Mouse (Mus musculus) kidney, embryonic 14.5 days (tissue): ENCODE data around the gene Tmem132c. TPM values are rescaled to one million over a fixed set of nuclear protein-coding genes. Genes with fewer than 3 reads are reported as not detected.

Experiments
- ATAC-seq: fragments of 200-750 bp; cut with Nextera tagmentation; 2 replicates; pipeline ENCODE4 v1.8.0; 2017; ENCODE audit warnings: moderate number of reproducible peaks, mild to moderate bottlenecking, moderate TSS enrichment, moderate library complexity; ENCODE audit not compliant: low FRiP score, low TSS enrichment
- H3K27ac ChIP-seq: fragments of 300-500 bp; sonication (generic); 2 replicates; pipeline ENCODE4 v1.5.1; 2014; ENCODE audit warnings: low read depth, mild to moderate bottlenecking, low read length, moderate library complexity, mixed read lengths
- H3K27me3 ChIP-seq: fragments of 300-500 bp; sonication (generic); 2 replicates; pipeline ENCODE4 v1.6.1; 2014; ENCODE audit warnings: mild to moderate bottlenecking, low read length; ENCODE audit not compliant: control insufficient read depth, insufficient read depth
- H3K36me3 ChIP-seq: fragments of 300-500 bp; sonication (generic); 2 replicates; pipeline ENCODE4 v1.6.1; 2014; ENCODE audit warnings: low read length, mixed read lengths; ENCODE audit not compliant: control insufficient read depth, insufficient read depth
- H3K4me1 ChIP-seq: fragments of 300-500 bp; sonication (generic); 2 replicates; pipeline ENCODE4 v1.6.1; 2014; ENCODE audit warnings: low read length, mixed read lengths; ENCODE audit not compliant: control insufficient read depth, insufficient read depth
- H3K4me2 ChIP-seq: fragments of 300-500 bp; sonication (generic); replicated peaks from 2 replicates; pipeline ENCODE4 v1.6.1; 2014; ENCODE audit warnings: low read depth, mild to moderate bottlenecking, low read length
- H3K4me3 ChIP-seq: fragments of 300-500 bp; sonication (generic); 2 replicates; pipeline ENCODE4 v1.5.1; 2014; ENCODE audit warnings: mild to moderate bottlenecking, low read length
- H3K9ac ChIP-seq: fragments of 300-500 bp; sonication (generic); 2 replicates; pipeline ENCODE4 v1.6.1; 2014; ENCODE audit warnings: low read depth, mild to moderate bottlenecking, low read length, moderate library complexity
- H3K9me3 ChIP-seq: fragments of 300-500 bp; sonication (generic); 2 replicates; pipeline ENCODE4 v1.6.1; 2016; ENCODE audit warnings: low read length; ENCODE audit not compliant: control insufficient read depth
- WGBS: fragments of 180-500 bp; shearing (Covaris S2); extraction: QIAGEN DNeasy Blood & Tissue Kit; methylation state at CpG from one replicate; pipeline ENCODE4 v1.1.7; 2014; 5-methylcytosine and 5-hydroxymethylcytosine counted together
- polyA plus RNA-seq: library from polyadenylated mRNA; unstranded; fragments of >200 nt; fragmentation: Nextera tagmentation; extraction: Ambion mirVana; gene quantifications from 2 replicates; pipeline ENCODE4 v1.2.1, GENCODE M21; 2014

Tmem132c gene
- polyA plus RNA-seq, 1 experiment from 2014 or later, result 0.77 TPM

GRCm38 (mm10) chr5:127537508-127537907, 295.9 kb downstream of the Tmem132c start:
- Histone ChIP-seq H3K36me3 (no peaks in the 10 kb centered on the region), H3K4me1 (no peaks in the 10 kb centered on the region), H3K4me3 (no peak overlapping the region), H3K27ac (no peak overlapping the region), H3K4me2 (no peak overlapping the region), H3K9me3 (no peaks in the 10 kb centered on the region), H3K9ac (no peak overlapping the region), H3K27me3 (no peaks in the 10 kb centered on the region)
- WGBS, result 85% methylated on average over 2 of the region's 2 CpGs
- ATAC-seq, result no peak

- Histone ChIP-seq H3K9me3 (no peaks in the 10 kb centered on the region), H3K9ac (no peak overlapping the region), H3K4me3 (no peak overlapping the region), H3K4me1 (no peaks in the 10 kb centered on the region), H3K36me3 (no peaks in the 10 kb centered on the region), H3K27me3 (no peaks in the 10 kb centered on the region), H3K4me2 (no peak overlapping the region), H3K27ac (no peak overlapping the region)
- no peak for ATAC-seq
- WGBS, result 86% methylated on average over 5 of the region's 5 CpGs
Observed at GRCm38 (mm10) chr5:127546585-127546991, 305.0 kb downstream of the Tmem132c start.

- ATAC-seq, result no peak
- H3K9ac ChIP-seq, result no peak overlapping the region
- no peak overlapping the region for H3K4me2 ChIP-seq
- H3K27ac ChIP-seq, result no peak overlapping the region
- H3K4me3 ChIP-seq, result no peak overlapping the region
- H3K4me1 ChIP-seq, result no peaks in the 10 kb centered on the region
- H3K27me3 ChIP-seq, result no peaks in the 10 kb centered on the region
- WGBS, result 73% methylated on average over 2 of the region's 2 CpGs
- H3K9me3 ChIP-seq, result no peaks in the 10 kb centered on the region
- no peaks in the 10 kb centered on the region for H3K36me3 ChIP-seq
Observed at GRCm38 (mm10) chr5:127548136-127548535, 306.5 kb downstream of the Tmem132c start.

- 87% methylated on average over 3 of the region's 3 CpGs for WGBS
- H3K4me1 ChIP-seq, result no peaks in the 10 kb centered on the region
- no peaks in the 10 kb centered on the region for H3K27me3 ChIP-seq
- no peak overlapping the region for H3K9ac ChIP-seq
- H3K4me3 ChIP-seq, result no peak overlapping the region
- no peak overlapping the region for H3K27ac ChIP-seq
- no peak for ATAC-seq
- H3K4me2 ChIP-seq, result no peak overlapping the region
- H3K36me3 ChIP-seq, result no peaks in the 10 kb centered on the region
- H3K9me3 ChIP-seq, result no peaks in the 10 kb centered on the region
Observed at GRCm38 (mm10) chr5:127561086-127561485, 319.5 kb downstream of the Tmem132c start.

- Histone ChIP-seq H3K4me1 (no peaks in the 10 kb centered on the region), H3K4me2 (no peak overlapping the region), H3K9ac (no peak overlapping the region), H3K9me3 (no peaks in the 10 kb centered on the region), H3K36me3 (no peaks in the 10 kb centered on the region), H3K27ac (no peak overlapping the region), H3K4me3 (no peak overlapping the region), H3K27me3 (no peaks in the 10 kb centered on the region)
- WGBS, result 80% methylated on average over 6 of the region's 6 CpGs
- ATAC-seq, result no peak
Observed at GRCm38 (mm10) chr5:127567165-127567741, 325.6 kb downstream of the Tmem132c start.

- no peak for ATAC-seq
- 63% methylated on average over 8 of the region's 8 CpGs for WGBS
- H3K36me3 ChIP-seq, result no peaks in the 10 kb centered on the region
Observed at GRCm38 (mm10) chr5:127577419-127577818, 335.8 kb downstream of the Tmem132c start.

GRCm38 (mm10) chr5:127583658-127584057, 342.1 kb downstream of the Tmem132c start:
- Histone ChIP-seq H3K4me3 (no peak overlapping the region), H3K27ac (no peak overlapping the region), H3K4me1 (no peaks in the 10 kb centered on the region), H3K36me3 (no peaks in the 10 kb centered on the region), H3K27me3 (no peaks in the 10 kb centered on the region), H3K9ac (no peak overlapping the region), H3K4me2 (no peak overlapping the region), H3K9me3 (no peaks in the 10 kb centered on the region)
- ATAC-seq, result no peak
- WGBS, result 84% methylated on average over 8 of the region's 8 CpGs

More at GRCm38 (mm10) chr5:127577419-127577818, 335.8 kb downstream of the Tmem132c start:
- H3K9me3 ChIP-seq, result no peaks in the 10 kb centered on the region
- H3K27me3 ChIP-seq, result no peaks in the 10 kb centered on the region
- H3K4me2 ChIP-seq, result no peak overlapping the region
- no peak overlapping the region for H3K4me3 ChIP-seq
- no peak overlapping the region for H3K27ac ChIP-seq
- H3K9ac ChIP-seq, result no peak overlapping the region
- H3K4me1 ChIP-seq, result no peaks in the 10 kb centered on the region

- 56% methylated on average over 6 of the region's 6 CpGs for WGBS
- Histone ChIP-seq H3K27me3 (no peaks in the 10 kb centered on the region), H3K9ac (no peak overlapping the region), H3K4me2 (no peak overlapping the region), H3K4me1 (no peaks in the 10 kb centered on the region), H3K9me3 (no peaks in the 10 kb centered on the region), H3K36me3 (peaks cover 11% of the 10 kb centered on the region; the same call in 1 of the 2 replicates), H3K4me3 (no peak overlapping the region), H3K27ac (no peak overlapping the region)
- no peak for ATAC-seq
Observed at GRCm38 (mm10) chr5:127587854-127588253, 346.2 kb downstream of the Tmem132c start.

- H3K4me2 ChIP-seq, result no peak overlapping the region
- no peak overlapping the region for H3K27ac ChIP-seq
- H3K4me3 ChIP-seq, result no peak overlapping the region
- peaks cover 55% of the 10 kb centered on the region for H3K36me3 ChIP-seq
- ATAC-seq, result no peak
- 71% methylated on average over 5 of the region's 5 CpGs for WGBS
- no peak overlapping the region for H3K9ac ChIP-seq
- no peaks in the 10 kb centered on the region for H3K9me3 ChIP-seq
- H3K4me1 ChIP-seq, result no peaks in the 10 kb centered on the region
- no peaks in the 10 kb centered on the region for H3K27me3 ChIP-seq
Observed at GRCm38 (mm10) chr5:127592406-127592805, 350.8 kb downstream of the Tmem132c start.
